ENCODE assay signal across 22 mouse cellular contexts in the genomic region with DNA sequence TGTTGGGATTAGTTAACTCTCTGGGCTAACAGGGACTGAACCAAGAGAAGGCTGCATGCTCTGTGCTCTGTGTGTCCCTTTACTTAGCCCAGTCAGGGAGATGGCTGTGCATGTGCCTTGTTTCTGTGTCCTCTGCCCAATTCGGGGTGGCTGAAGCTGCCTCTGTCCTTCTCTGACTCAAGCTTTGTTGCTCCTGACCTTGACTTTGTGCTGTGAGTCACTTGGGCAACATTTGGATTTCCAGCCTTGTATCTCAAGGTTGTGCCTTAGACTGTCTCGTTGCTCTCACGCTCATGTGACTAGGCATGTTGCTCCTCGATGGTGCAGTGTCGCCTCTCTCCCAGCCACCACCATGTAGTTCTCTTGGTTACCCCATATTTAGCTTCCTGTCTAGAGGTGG. TPM values are rescaled to one million over a fixed set of nuclear protein-coding genes. Genes with fewer than 3 reads are reported as not detected.
DNase-seq lines count a peak whose midpoint lies in the region; ATAC-seq and TF ChIP-seq lines count a peak whose summit lies in the region.
"Had no signal": no experiment of that assay in that cellular context is flagged by ENCODE, and none has a peak within 500 bp of the region (broad histone marks: within the 10 kb centered on the region; RNA-seq: fewer than 3 reads in every experiment).

No protein-coding gene starts in this region.

- ATAC-seq in liver, embryonic 14.5 days (ENCODE audit: insufficient read depth), result no peak
- no peak for ATAC-seq in liver, postnatal 0 days
- 0 out of 2 replicates have a peak, but pooled peaks have one; percentile 27 for ATAC-seq in erythroid progenitor cell, adult 5-6 weeks (replicated peaks; ENCODE audit: low FRiP score, poor library complexity, severe bottlenecking)
- ATAC-seq: hindbrain, postnatal 0 days; midbrain, embryonic 13.5 days had no signal

- no peak for DNase-seq in liver, embryonic 14.5 days (ENCODE audit: low read depth in 3 of 3, low spot score in 3 of 3)
- DNase-seq in liver, postnatal 0 days, result no peak
- no peak for DNase-seq in MEL (ENCODE audit: low read depth, low spot score)
- DNase-seq in adrenal gland, adult 2 months, result peak; percentile 86
- no peak for DNase-seq in kidney, adult 18-20 months
- no peak for DNase-seq in heart, adult 9 months (ENCODE audit: low spot score in 2 of 2)
- no peak for DNase-seq in cerebellum, adult 11 months
- DNase-seq: cerebellum, adult 18-20 months; cerebellum, postnatal 25 days; gastrocnemius, postnatal 36 days; heart, postnatal 10 days; kidney, adult 11 months; right cerebral cortex, postnatal 25 days; spleen, adult 18-20 months; thymus, postnatal 14 days had no signal

- peaks cover 43 to 64% of the 10 kb centered on the region in 2 experiments for H3K4me1 ChIP-seq in liver, embryonic 14.5 days (replicated peaks; ENCODE audit: control insufficient read depth in 2 of 2, insufficient read depth in 2 of 2, low read length in 1 of 2)
- H3K4me1 ChIP-seq in liver, postnatal 0 days (ENCODE audit: insufficient read depth), result peaks cover 19% of the 10 kb centered on the region
- H3K4me1 ChIP-seq in MEL (ENCODE audit: control insufficient read depth in 1 of 2, insufficient read depth in 2 of 2, low read length in 2 of 2), result peaks cover 23 to 35% of the 10 kb centered on the region in 2 experiments
- H3K4me1 ChIP-seq: embryonic facial prominence, embryonic 12.5 days had no signal

- H3K9ac ChIP-seq in liver, embryonic 14.5 days (replicated peaks), result no peak overlapping the region
- no peak overlapping the region for H3K9ac ChIP-seq in liver, postnatal 0 days (replicated peaks)
- H3K9ac ChIP-seq in MEL (ENCODE audit: control insufficient read depth, low read depth, low read length, poor library complexity, severe bottlenecking), result no peak overlapping the region
- H3K9ac ChIP-seq: embryonic facial prominence, embryonic 12.5 days; forebrain, embryonic 12.5 days; liver, embryonic 15.5 days; midbrain, embryonic 13.5 days had no signal

- peaks cover 42% of the 10 kb centered on the region for H3K36me3 ChIP-seq in liver, embryonic 14.5 days (replicated peaks; ENCODE audit: control insufficient read depth, insufficient read depth, low read depth)
- peaks cover 22% of the 10 kb centered on the region for H3K36me3 ChIP-seq in liver, postnatal 0 days (replicated peaks; ENCODE audit: insufficient read depth, low read length)
- H3K36me3 ChIP-seq in MEL (ENCODE audit: control insufficient read depth in 1 of 2, insufficient read depth in 2 of 2, low read length in 2 of 2), result peaks cover 0 to 63% of the 10 kb centered on the region in 2 experiments; a peak in 2 of 4 replicates
- H3K36me3 ChIP-seq: embryonic facial prominence, embryonic 12.5 days; midbrain, embryonic 13.5 days had no signal

- TF ChIP-seq POLR2A in MEL (IDR thresholded peaks at IDR 0.05; ENCODE audit: control insufficient read depth in 1 of 2, insufficient read depth in 1 of 2, low read depth in 1 of 2, low read length in 2 of 2, poor library complexity in 1 of 2), result no peak

- 74% methylated on average over 5 of the region's 5 CpGs for WGBS in liver, embryonic 14.5 days (ENCODE audit: insufficient replicate concordance)
- WGBS in liver, postnatal 0 days (ENCODE audit: insufficient replicate concordance), result 85% methylated on average over 5 of the region's 5 CpGs

- TF ChIP-seq CTCF in liver, embryonic 14.5 days (IDR thresholded peaks at IDR 0.05; ENCODE audit: low read depth), result no peak
- no peak for TF ChIP-seq CTCF in liver, postnatal 0 days (IDR thresholded peaks at IDR 0.05; ENCODE audit: low read depth)
- TF ChIP-seq CTCF in MEL (IDR thresholded peaks at IDR 0.05 in 2 of 3, conservative IDR thresholded peaks at IDR 0.05 in 1 of 3; ENCODE audit: control insufficient read depth in 1 of 3, insufficient read depth in 1 of 3, low read depth in 2 of 3, low read length in 3 of 3, poor library complexity in 1 of 3, severe bottlenecking in 1 of 3), result no peak

- H3K4me3 ChIP-seq in liver, embryonic 14.5 days (ENCODE audit: insufficient read depth in 1 of 2, low read depth in 2 of 2, low read length in 2 of 2), result no peak overlapping the region
- H3K4me3 ChIP-seq in liver, postnatal 0 days (ENCODE audit: low read depth, low read length), result no peak overlapping the region
- H3K4me3 ChIP-seq in MEL (ENCODE audit: control insufficient read depth in 1 of 2, insufficient read depth in 1 of 2, low read depth in 2 of 2, low read length in 2 of 2), result no peak overlapping the region
- H3K4me3 ChIP-seq: embryonic facial prominence, embryonic 12.5 days; forebrain, embryonic 12.5 days; heart, embryonic 10.5 days; liver, embryonic 15.5 days; midbrain, embryonic 13.5 days had no signal

- TF ChIP-seq EP300 in liver, embryonic 14.5 days (IDR thresholded peaks at IDR 0.05; ENCODE audit: low read depth), result no peak
- no peak for TF ChIP-seq EP300 in liver, postnatal 0 days (IDR thresholded peaks at IDR 0.05; ENCODE audit: low read depth)
- TF ChIP-seq EP300 in MEL (IDR thresholded peaks at IDR 0.05; ENCODE audit: low read depth in 1 of 2, low read length in 2 of 2), result no peak

- TF ChIP-seq RAD21 in MEL (IDR thresholded peaks at IDR 0.05; ENCODE audit: low read depth, low read length), result no peak

- H3K4me2 ChIP-seq in liver, embryonic 14.5 days (ENCODE audit: low read depth), result no peak overlapping the region
- no peak overlapping the region for H3K4me2 ChIP-seq in liver, postnatal 0 days (ENCODE audit: low read depth, low read length)
- H3K4me2 ChIP-seq: embryonic facial prominence, embryonic 12.5 days; forebrain, embryonic 12.5 days; liver, embryonic 15.5 days; midbrain, embryonic 13.5 days had no signal

- no peaks in the 10 kb centered on the region for H3K27me3 ChIP-seq in liver, embryonic 14.5 days (ENCODE audit: control insufficient read depth, insufficient read depth, low read length)
- H3K27me3 ChIP-seq in liver, postnatal 0 days (ENCODE audit: insufficient read depth, low read length), result no peaks in the 10 kb centered on the region
- H3K27me3 ChIP-seq in MEL (ENCODE audit: control insufficient read depth in 1 of 2, insufficient read depth in 2 of 2, low read length in 2 of 2), result no peaks in the 10 kb centered on the region
- H3K27me3 ChIP-seq: embryonic facial prominence, embryonic 12.5 days; forebrain, embryonic 12.5 days; liver, embryonic 15.5 days; midbrain, embryonic 13.5 days had no signal

- H3K27ac ChIP-seq in liver, embryonic 14.5 days, result peak overlapping the region; percentile 35
- no peak overlapping the region for H3K27ac ChIP-seq in liver, postnatal 0 days (ENCODE audit: low read depth)
- H3K27ac ChIP-seq in MEL (ENCODE audit: control insufficient read depth, low read depth, low read length), result peak overlapping the region; percentile 6; the same call in 1 of the 2 replicates
- H3K27ac ChIP-seq: embryonic facial prominence, embryonic 12.5 days; forebrain, embryonic 12.5 days; heart, embryonic 10.5 days; hindbrain, postnatal 0 days; midbrain, embryonic 13.5 days had no signal

- no peaks in the 10 kb centered on the region for H3K9me3 ChIP-seq in liver, embryonic 14.5 days (ENCODE audit: control insufficient read depth, low read length)
- no peaks in the 10 kb centered on the region for H3K9me3 ChIP-seq in liver, postnatal 0 days (ENCODE audit: low read length)
- H3K9me3 ChIP-seq in MEL (replicated peaks; ENCODE audit: insufficient read depth, low read length), result no peaks in the 10 kb centered on the region
- H3K9me3 ChIP-seq: embryonic facial prominence, embryonic 12.5 days; forebrain, embryonic 12.5 days; heart, embryonic 10.5 days; liver, embryonic 15.5 days; midbrain, embryonic 13.5 days had no signal

- H3K79me2 ChIP-seq in MEL (ENCODE audit: control insufficient read depth, insufficient read depth, low read length, poor library complexity), result peaks cover 27% of the 10 kb centered on the region

TF ChIP-seq in MEL, 35 proteins besides CTCF, POLR2A, EP300 and RAD21:
- TF ChIP-seq GATA1 (IDR thresholded peaks at IDR 0.05; ENCODE audit: low read depth, low read length) (no peak), JUND (IDR thresholded peaks at IDR 0.05; ENCODE audit: low read depth, low read length) (no peak), HCFC1 (IDR thresholded peaks at IDR 0.05; ENCODE audit: low read depth, low read length) (no peak), ZMIZ1 (IDR thresholded peaks at IDR 0.05; ENCODE audit: low read depth, low read length) (no peak), ZC3H11A (IDR thresholded peaks at IDR 0.05; ENCODE audit: low read depth, low read length) (no peak), MYB (IDR thresholded peaks at IDR 0.05; ENCODE audit: low read depth, low read length) (no peak), MYC (IDR thresholded peaks at IDR 0.05; ENCODE audit: low read depth, low read length) (no peak), TBP (IDR thresholded peaks at IDR 0.05; ENCODE audit: low read depth, low read length) (no peak), SIN3A (IDR thresholded peaks at IDR 0.05; ENCODE audit: low read length) (no peak), UBTF (IDR thresholded peaks at IDR 0.05; ENCODE audit: borderline replicate concordance, insufficient read depth, low read depth, low read length) (no peak)

RNA-seq across cellular contexts. Expression of a gene that starts 27.3 kb away (rescaled TPM):
- 10.6 and 14.0 TPM in 2 replicates for polyA plus RNA-seq in liver, embryonic 14.5 days (2012; rRNA removed)
- polyA plus RNA-seq in liver, embryonic 14.5 days (2014; fragmentation: Nextera tagmentation; extraction: Ambion mirVana), result 30.2 and 34.3 TPM in 2 replicates
- 13.6 and 15.2 TPM in 2 replicates for polyA plus RNA-seq in liver, postnatal 0 days (2015; fragmentation: Nextera tagmentation; extraction: Ambion mirVana)
- total RNA-seq in MEL (2012; rRNA removed), result 10.8 and 11.2 TPM in 2 replicates
- 10 to 100 TPM in 1 of 2 experiments, not detected in 1; 16.3 TPM for polyA plus RNA-seq in MEL (2012; ENCODE audit: insufficient read depth in 1 of 2, insufficient read length in 2 of 2, low read depth in 1 of 2, low replicate concordance in 2 of 2, missing spikeins in 1 of 2)
- total RNA-seq in adrenal gland, adult 2 months (2021), result 10 to 100 TPM; 26.0 to 38.8 TPM
- polyA plus RNA-seq in adrenal gland, adult 2 months (2012; rRNA removed), result 9.5 and 10.6 TPM in 2 replicates
- total RNA-seq in erythroid progenitor cell, adult 5-6 weeks (2015; ENCODE audit: low replicate concordance), result 126 and 140 TPM in 2 replicates
- total RNA-seq in erythroid progenitor cell, adult 5-6 weeks (2017; ENCODE audit: low replicate concordance), result 96.1 and 111 TPM in 2 replicates
